Mouse (Mus musculus) yolk sac, embryonic 10.5 days (tissue): Measurements from ENCODE around the gene Ccz1.

Source experiments
- DNase-seq: peaks from one replicate; pipeline ENCODE4 v3.0.0-alpha.2; 2017; ENCODE audit warnings: low spot score

Ccz1 gene

GRCm38 (mm10) chr5:143941588-143941987, 73.1 kb downstream of the Ccz1 start:
- no peak for DNase-seq
